Mouse (Mus musculus) heart, adult 2 months (tissue): Measurements from ENCODE around the gene Urgcp. TPM values are rescaled to one million over a fixed set of nuclear protein-coding genes. Genes with fewer than 3 reads are reported as not detected.

Source experiments
- DNase-seq, 2 experiments: peaks; one replicate each; pipeline ENCODE4 v3.0.0; 2021
- H3K27ac ChIP-seq: fragments of 200-600 bp; 2 replicates; pipeline ENCODE4 v1.8.1; 2022
- H3K27me3 ChIP-seq: fragments of 200-500 bp; 2 replicates; pipeline ENCODE4 v1.6.1; 2012; ENCODE audit warnings: mild to moderate bottlenecking, low read length, inconsistent platforms, mixed read lengths; ENCODE audit not compliant: control insufficient read depth, insufficient read depth
- H3K36me3 ChIP-seq: fragments of 200-500 bp; 2 replicates; pipeline ENCODE4 v1.6.1; 2012; ENCODE audit warnings: low read length, inconsistent platforms; ENCODE audit not compliant: control insufficient read depth, insufficient read depth
- H3K4me1 ChIP-seq: fragments of 200-500 bp; 2 replicates; pipeline ENCODE4 v1.6.1; 2011; ENCODE audit warnings: low read length; ENCODE audit not compliant: control insufficient read depth, insufficient read depth
- H3K4me3 ChIP-seq: fragments of 200-600 bp; 2 replicates; pipeline ENCODE4 v1.8.1; 2022
- H3K79me2 ChIP-seq: fragments of 200-500 bp; replicated peaks from 2 replicates; pipeline ENCODE4 v1.6.1; 2012; ENCODE audit warnings: mild to moderate bottlenecking, inconsistent platforms, low read length, moderate library complexity, mixed read lengths; ENCODE audit not compliant: control insufficient read depth, insufficient read depth
- H3K9ac ChIP-seq: fragments of 200-500 bp; 2 replicates; pipeline ENCODE4 v1.6.1; 2012; ENCODE audit warnings: low read depth, mild to moderate bottlenecking, control low read depth, inconsistent platforms, low read length, mixed read lengths
- CTCF ChIP-seq: fragments of 200-600 bp; IDR thresholded peaks from 2 replicates; pipeline ENCODE4 v1.8.1; 2022; ENCODE audit warnings: antibody characterized with exemption, mild to moderate bottlenecking, moderate library complexity
- EP300 ChIP-seq: fragments of 200-500 bp; IDR thresholded peaks from 2 replicates; pipeline ENCODE4 v1.6.1; 2011; ENCODE audit warnings: low read depth, low read length, control low read depth; ENCODE audit not compliant: insufficient read depth
- POLR2A ChIP-seq: fragments of 200-500 bp; IDR thresholded peaks from 2 replicates; pipeline ENCODE4 v1.6.1; 2011; ENCODE audit warnings: mild to moderate bottlenecking, low read depth, low read length, control low read depth; ENCODE audit not compliant: insufficient read depth
- WGBS: fragments of 180-500 bp; shearing (Covaris S2); methylation state at CpG from one replicate; pipeline ENCODE4 v1.1.7; 2018; 5-methylcytosine and 5-hydroxymethylcytosine counted together
- intact Hi-C: fragments of 180-260 bp; cut with DNase I; formaldehyde crosslinking; loops from one replicate; pipeline ENCODE4 v1.15.1; 2025
- polyA plus RNA-seq: library from polyadenylated mRNA; depleted of rRNA; stranded (reverse); fragments of >200 nt; gene quantifications from 2 replicates; pipeline ENCODE4 v1.2.3, GENCODE M21; 2012; rRNA removed
- total RNA-seq, 2 experiments: library from RNA; stranded (reverse); gene quantifications; 2 replicates each; pipeline ENCODE4 v1.2.3; 2021

Gene Urgcp
- total and polyA plus RNA-seq, 3 experiments = 26.1 to 69.8 (median 58.5) TPM

DNA sequence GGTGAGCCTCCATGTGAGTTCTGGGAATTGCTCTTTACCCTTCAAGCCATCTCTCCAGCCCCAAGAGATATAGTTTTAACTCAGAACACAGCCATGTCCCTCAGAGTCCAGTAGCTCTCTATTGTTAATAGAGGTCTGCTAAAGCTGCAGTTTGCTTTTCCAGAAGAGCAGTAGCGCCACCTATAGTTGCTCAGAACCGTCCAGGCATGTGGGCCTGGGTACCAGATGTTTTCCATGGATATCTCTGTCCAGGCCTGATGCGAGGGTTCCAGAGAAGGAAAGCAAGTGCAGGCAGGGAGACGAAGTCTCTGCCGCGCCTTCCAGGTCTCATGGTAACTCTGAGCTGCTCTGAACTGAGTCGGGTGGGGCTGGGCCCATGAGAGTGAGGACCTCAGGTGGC lies 70.4 kb downstream of the Urgcp start:
- WGBS = 33% methylated on average over 7 of the region's 7 CpGs
- no peak overlapping the region for H3K4me3 ChIP-seq
- intact Hi-C loops = loop anchor here (5.0 kb wide), 1 partner anchor 204 kb away; no protein-coding TSS in a partner anchor
- H3K4me1 ChIP-seq = no peaks in the 10 kb centered on the region
- no peaks in the 10 kb centered on the region for H3K79me2 ChIP-seq
- DNase-seq = no peak
- H3K27me3 ChIP-seq = no peaks in the 10 kb centered on the region
- H3K27ac ChIP-seq = no peak overlapping the region
- H3K9ac ChIP-seq = no peak overlapping the region
- H3K36me3 ChIP-seq = no peaks in the 10 kb centered on the region
- peak; percentile 71 for TF ChIP-seq CTCF
- TF ChIP-seq EP300 = no peak

DNA sequence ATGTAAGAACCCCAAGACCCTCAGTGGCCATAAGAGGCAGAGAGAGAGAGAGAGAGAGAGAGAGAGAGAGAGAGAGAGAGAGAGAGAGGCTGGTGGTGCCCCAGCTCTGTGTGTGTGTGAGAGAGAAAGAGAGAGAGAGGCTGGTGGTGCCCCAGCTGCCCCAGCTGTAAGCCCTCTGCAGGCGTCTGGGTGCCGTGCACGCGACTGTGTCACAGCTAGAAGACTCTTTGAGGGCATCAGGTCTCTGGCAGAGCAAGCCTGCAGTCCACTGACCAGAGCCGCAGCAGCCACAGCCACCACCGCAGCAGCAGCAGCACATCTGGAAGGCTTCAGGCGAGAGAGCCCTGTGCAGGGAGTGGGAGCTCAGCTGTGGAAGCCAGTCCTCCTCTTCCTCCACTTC lies 77.9 kb downstream of the Urgcp start:
- Histone ChIP-seq H3K27me3 (no peaks in the 10 kb centered on the region), H3K27ac (no peak overlapping the region), H3K4me1 (no peaks in the 10 kb centered on the region), H3K4me3 (no peak overlapping the region), H3K79me2 (no peaks in the 10 kb centered on the region), H3K9ac (no peak overlapping the region), H3K36me3 (no peaks in the 10 kb centered on the region)
- no peak for TF ChIP-seq POLR2A
- TF ChIP-seq CTCF = no peak
- no peak for TF ChIP-seq EP300
- DNase-seq = no peak
- intact Hi-C loops = no loop called here
- 38% methylated on average over 7 of the region's 7 CpGs for WGBS

DNA sequence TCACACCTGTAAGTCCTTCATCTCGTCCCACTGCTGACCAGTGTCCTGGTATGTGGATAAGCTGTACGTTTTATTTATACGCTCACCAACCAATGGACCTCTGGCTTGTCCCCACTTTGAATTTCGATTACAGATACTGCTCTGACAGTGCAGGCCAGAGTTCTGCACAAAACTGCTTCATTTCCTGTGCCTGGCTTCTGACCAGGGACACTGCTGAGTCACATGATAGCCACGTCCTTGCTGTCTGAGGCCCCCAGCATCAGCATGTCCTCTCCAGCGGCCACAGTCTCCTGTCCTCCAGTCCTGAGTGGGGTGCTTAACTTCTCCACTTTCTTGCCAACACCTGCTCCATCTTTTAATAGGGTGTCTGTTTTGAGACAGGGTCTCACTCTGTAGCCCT lies 79.6 kb downstream of the Urgcp start:
- DNase-seq = no peak
- WGBS = 46% methylated on average over 6 of the region's 6 CpGs
- Histone ChIP-seq H3K36me3 (no peaks in the 10 kb centered on the region), H3K27me3 (no peaks in the 10 kb centered on the region), H3K27ac (no peak overlapping the region), H3K4me3 (no peak overlapping the region), H3K79me2 (no peaks in the 10 kb centered on the region), H3K9ac (no peak overlapping the region), H3K4me1 (no peaks in the 10 kb centered on the region)
- TF ChIP-seq POLR2A = no peak
- no peak for TF ChIP-seq EP300
- TF ChIP-seq CTCF = no peak
- intact Hi-C loops = no loop called here

Other genes with a start within 250 kb of the Urgcp start
- 10 to 100 TPM; 73.3 to 80.4 TPM for gene Xbp1, start 241.7 kb downstream of the Urgcp start, total RNA-seq
- gene Xbp1, start 241.7 kb downstream of the Urgcp start, polyA plus RNA-seq = 46.3 and 86.1 TPM in 2 replicates
- 10 to 100 TPM; 21.7 to 25.6 TPM for gene Ccdc117, start 220.2 kb downstream of the Urgcp start, total RNA-seq
- gene Ccdc117, start 220.2 kb downstream of the Urgcp start, polyA plus RNA-seq = 6.0 and 13.6 TPM in 2 replicates
- gene Ankrd36, start 192.7 kb downstream of the Urgcp start, total RNA-seq = not detected
- gene Ankrd36, start 192.7 kb downstream of the Urgcp start, polyA plus RNA-seq = 0.12 and 0.23 TPM in 2 replicates
- gene Mrps24, start 46.7 kb downstream of the Urgcp start, total RNA-seq = 100 to 1,000 TPM; 151 to 166 TPM
- 136 and 178 TPM in 2 replicates for gene Mrps24, start 46.7 kb downstream of the Urgcp start, polyA plus RNA-seq
- 10 to 100 TPM; 25.7 to 29.2 TPM for gene Dbnl, start 26.1 kb upstream of the Urgcp start, total RNA-seq
- 24.4 and 25.6 TPM in 2 replicates for gene Dbnl, start 26.1 kb upstream of the Urgcp start, polyA plus RNA-seq
- gene Pgam2, start 41.4 kb upstream of the Urgcp start, total RNA-seq = 100 to 1,000 TPM; 743 to 848 TPM
- 1,153 and 1,176 TPM in 2 replicates for gene Pgam2, start 41.4 kb upstream of the Urgcp start, polyA plus RNA-seq
- gene Polm, start 75.6 kb upstream of the Urgcp start, total RNA-seq = 1 to 10 TPM; 2.1 to 3.3 TPM
- 6.3 and 11.2 TPM in 2 replicates for gene Polm, start 75.6 kb upstream of the Urgcp start, polyA plus RNA-seq
- gene Aebp1, start 99.6 kb upstream of the Urgcp start, total RNA-seq = 10 to 100 TPM; 18.6 to 19.9 TPM
- gene Aebp1, start 99.6 kb upstream of the Urgcp start, polyA plus RNA-seq = 25.6 and 33.3 TPM in 2 replicates
- gene Pold2, start 115.9 kb upstream of the Urgcp start, total RNA-seq = 10 to 100 TPM; 30.9 to 42.6 TPM
- gene Pold2, start 115.9 kb upstream of the Urgcp start, polyA plus RNA-seq = 49.1 and 58.1 TPM in 2 replicates
- 100 to 1,000 TPM; 463 to 551 TPM for gene Myl7, start 136.4 kb upstream of the Urgcp start, total RNA-seq
- 1,125 and 1,658 TPM in 2 replicates for gene Myl7, start 136.4 kb upstream of the Urgcp start, polyA plus RNA-seq
- gene Gck, start 187.7 kb upstream of the Urgcp start, total RNA-seq = 10 to 100 TPM; 10.4 to 13.9 TPM
- gene Gck, start 187.7 kb upstream of the Urgcp start, polyA plus RNA-seq = 10.5 and 15.4 TPM in 2 replicates
- gene Ykt6, start 193.3 kb upstream of the Urgcp start, total RNA-seq = 10 to 100 TPM; 53.4 to 62.2 TPM
- gene Ykt6, start 193.3 kb upstream of the Urgcp start, polyA plus RNA-seq = 46.3 and 71.2 TPM in 2 replicates